Mouse (Mus musculus) megakaryocyte, adult 5-6 weeks (primary cell): ENCODE results near the gene Nos3. TPM values are rescaled to one million over a fixed set of nuclear protein-coding genes. Genes with fewer than 3 reads are reported as not detected.

Source experiments
- ATAC-seq: 2 replicates; pipeline ENCODE4 v1.8.0; 2016; ENCODE audit warnings: mild to moderate bottlenecking, inconsistent platforms; ENCODE audit not compliant: poor library complexity, severe bottlenecking
- total RNA-seq, 2 experiments: library from RNA; stranded (forward) in 1 of 2; stranded (reverse) in 1 of 2; fragments of 153-499, 151-499 nt in 1 of 2; fragments of 221-1000, 200-1000 nt in 1 of 2; gene quantifications; 2 replicates each; pipeline versions ENCODE4 v1.2.3 to v1.2.4; 2015 to 2017

The Nos3 gene
- 0.05 and 0.25 TPM in 2 replicates for total RNA-seq (2015)
- total RNA-seq (2017), result 0.16 and 0.29 TPM in 2 replicates

GRCm38 (mm10) chr5:24364508-24364907 lies at the start of gene Nos3:
TSS of gene Nos3 (plus strand) at chr5:24364810.
- ATAC-seq, result no peak

- no peak for ATAC-seq
These were observed 44.7 kb upstream of the Nos3 start for GRCm38 (mm10) chr5:24319776-24320466.

GRCm38 (mm10) chr5:24320467-24320813 lies 44.2 kb upstream of the Nos3 start:
- ATAC-seq, result no peak

- no peak for ATAC-seq
These were observed 43.7 kb upstream of the Nos3 start for GRCm38 (mm10) chr5:24320894-24321293.

- no peak for ATAC-seq
These were observed 42.6 kb upstream of the Nos3 start for GRCm38 (mm10) chr5:24321711-24322682.

GRCm38 (mm10) chr5:24325251-24325650 lies 39.4 kb upstream of the Nos3 start:
- no peak for ATAC-seq

GRCm38 (mm10) chr5:24326166-24326841 lies 38.3 kb upstream of the Nos3 start:
- no peak for ATAC-seq

- ATAC-seq, result no peak
These were observed 37.7 kb upstream of the Nos3 start for GRCm38 (mm10) chr5:24326842-24327417.

GRCm38 (mm10) chr5:24328813-24329211 lies 35.8 kb upstream of the Nos3 start:
- ATAC-seq, result no peak

- peak; percentile 27; the same call in 1 of the 2 replicates for ATAC-seq
These were observed 35.2 kb upstream of the Nos3 start for GRCm38 (mm10) chr5:24329212-24329964.

GRCm38 (mm10) chr5:24329965-24330298 lies 34.7 kb upstream of the Nos3 start:
- ATAC-seq, result no peak

- ATAC-seq, result no peak
These were observed 32.2 kb upstream of the Nos3 start for GRCm38 (mm10) chr5:24332401-24332800.

GRCm38 (mm10) chr5:24334749-24335148 lies 29.9 kb upstream of the Nos3 start:
- no peak for ATAC-seq

- ATAC-seq, result no peak
These were observed 28.6 kb upstream of the Nos3 start for GRCm38 (mm10) chr5:24335888-24336511.

- no peak for ATAC-seq
These were observed 27.2 kb upstream of the Nos3 start for GRCm38 (mm10) chr5:24337366-24337765.

- ATAC-seq, result no peak
These were observed 26.8 kb upstream of the Nos3 start for GRCm38 (mm10) chr5:24337821-24338220.

- ATAC-seq, result no peak
These were observed 22.2 kb upstream of the Nos3 start for GRCm38 (mm10) chr5:24342205-24342963.

GRCm38 (mm10) chr5:24342966-24343365 lies 21.6 kb upstream of the Nos3 start:
- ATAC-seq, result no peak

- ATAC-seq, result no peak
These were observed 21.2 kb upstream of the Nos3 start for GRCm38 (mm10) chr5:24343379-24343778.
